Mouse (Mus musculus) liver, embryonic 16.5 days (tissue): ENCODE results near the gene Pgs1. TPM values are rescaled to one million over a fixed set of nuclear protein-coding genes. Genes with fewer than 3 reads are reported as not detected.

Experiments
- ATAC-seq: fragments of 200-750 bp; cut with Nextera tagmentation; 2 replicates; pipeline ENCODE4 v1.8.0; 2017; ENCODE audit warnings: low read depth, mild to moderate bottlenecking, moderate number of reproducible peaks, moderate library complexity
- H3K27ac ChIP-seq: fragments of 300-500 bp; sonication (generic); 2 replicates; pipeline ENCODE4 v1.5.1; 2014; ENCODE audit warnings: mild to moderate bottlenecking, low read length
- H3K27me3 ChIP-seq: fragments of 300-500 bp; sonication (generic); 2 replicates; pipeline ENCODE4 v1.6.1; 2014; ENCODE audit warnings: low read depth, low read length, mixed read lengths; ENCODE audit not compliant: control insufficient read depth, insufficient read depth
- H3K36me3 ChIP-seq: fragments of 300-500 bp; sonication (generic); 2 replicates; pipeline ENCODE4 v1.6.1; 2014; ENCODE audit warnings: mild to moderate bottlenecking; ENCODE audit not compliant: control insufficient read depth, insufficient read depth
- H3K4me1 ChIP-seq: fragments of 300-500 bp; sonication (generic); 2 replicates; pipeline ENCODE4 v1.6.1; 2014; ENCODE audit warnings: low read depth, low read length, mixed read lengths; ENCODE audit not compliant: control insufficient read depth
- H3K4me2 ChIP-seq: fragments of 300-500 bp; sonication (generic); 2 replicates; pipeline ENCODE4 v1.6.1; 2014; ENCODE audit warnings: low read depth, low read length, mixed read lengths
- H3K4me3 ChIP-seq: fragments of 300-500 bp; sonication (generic); 2 replicates; pipeline ENCODE4 v1.5.1; 2014; ENCODE audit warnings: low read depth, mild to moderate bottlenecking, low read length
- H3K9ac ChIP-seq: fragments of 300-500 bp; sonication (generic); 2 replicates; pipeline ENCODE4 v1.6.1; 2014; ENCODE audit warnings: low read depth, low read length
- H3K9me3 ChIP-seq: fragments of 300-500 bp; sonication (generic); replicated peaks from 2 replicates; pipeline ENCODE4 v1.6.1; 2016; ENCODE audit warnings: low read length; ENCODE audit not compliant: control insufficient read depth
- WGBS: fragments of 180-500 bp; shearing (Covaris S2); extraction: QIAGEN DNeasy Blood & Tissue Kit; methylation state at CpG from one replicate; pipeline ENCODE4 v1.1.7; 2014; ENCODE audit not compliant: insufficient replicate concordance; 5-methylcytosine and 5-hydroxymethylcytosine counted together
- polyA plus RNA-seq: library from polyadenylated mRNA; unstranded; fragments of >200 nt; fragmentation: Nextera tagmentation; extraction: Ambion mirVana; gene quantifications from 2 replicates; pipeline ENCODE4 v1.2.1, GENCODE M21; 2015

The Pgs1 gene
- polyA plus RNA-seq, 1 experiment from 2014 or later = 13.7 TPM

DNA sequence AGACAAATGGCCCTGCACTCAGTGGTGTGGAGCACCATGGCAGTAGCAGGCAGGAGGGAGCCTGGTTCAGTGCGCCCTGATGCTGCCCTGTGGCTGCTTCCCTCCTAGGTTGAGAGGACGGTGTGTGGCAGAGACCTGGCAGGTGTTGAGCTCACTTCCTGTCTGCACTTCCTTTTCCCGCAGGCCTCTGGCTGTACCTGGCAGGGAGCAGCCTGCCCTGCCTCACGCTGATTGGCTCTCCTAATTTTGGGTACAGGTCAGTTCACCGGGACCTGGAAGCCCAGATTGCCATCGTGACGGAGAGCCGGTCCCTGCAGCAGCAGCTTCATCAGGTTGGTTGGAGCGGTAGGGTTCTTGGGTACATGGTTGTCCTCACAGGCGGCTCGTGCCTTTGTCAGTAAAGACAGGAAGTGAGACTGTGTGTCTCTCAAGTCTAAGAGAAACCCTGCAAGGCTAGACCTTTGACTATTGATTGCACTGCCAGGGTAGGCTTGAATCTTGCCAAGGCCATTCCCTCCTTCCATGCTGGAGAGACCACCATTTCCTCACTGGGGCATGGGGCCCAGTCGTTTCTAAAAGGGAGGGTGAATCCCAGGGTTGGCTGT lies 28.4 kb downstream of the Pgs1 start:
- Histone ChIP-seq H3K27me3 (no peaks in the 10 kb centered on the region), H3K36me3 (peaks cover 14% of the 10 kb centered on the region), H3K9me3 (no peaks in the 10 kb centered on the region), H3K9ac (no peak overlapping the region), H3K4me3 (no peak overlapping the region), H3K27ac (no peak overlapping the region), H3K4me1 (peaks cover 8% of the 10 kb centered on the region), H3K4me2 (no peak overlapping the region)
- ATAC-seq = no peak
- 69% methylated on average over 12 of the region's 12 CpGs for WGBS

DNA sequence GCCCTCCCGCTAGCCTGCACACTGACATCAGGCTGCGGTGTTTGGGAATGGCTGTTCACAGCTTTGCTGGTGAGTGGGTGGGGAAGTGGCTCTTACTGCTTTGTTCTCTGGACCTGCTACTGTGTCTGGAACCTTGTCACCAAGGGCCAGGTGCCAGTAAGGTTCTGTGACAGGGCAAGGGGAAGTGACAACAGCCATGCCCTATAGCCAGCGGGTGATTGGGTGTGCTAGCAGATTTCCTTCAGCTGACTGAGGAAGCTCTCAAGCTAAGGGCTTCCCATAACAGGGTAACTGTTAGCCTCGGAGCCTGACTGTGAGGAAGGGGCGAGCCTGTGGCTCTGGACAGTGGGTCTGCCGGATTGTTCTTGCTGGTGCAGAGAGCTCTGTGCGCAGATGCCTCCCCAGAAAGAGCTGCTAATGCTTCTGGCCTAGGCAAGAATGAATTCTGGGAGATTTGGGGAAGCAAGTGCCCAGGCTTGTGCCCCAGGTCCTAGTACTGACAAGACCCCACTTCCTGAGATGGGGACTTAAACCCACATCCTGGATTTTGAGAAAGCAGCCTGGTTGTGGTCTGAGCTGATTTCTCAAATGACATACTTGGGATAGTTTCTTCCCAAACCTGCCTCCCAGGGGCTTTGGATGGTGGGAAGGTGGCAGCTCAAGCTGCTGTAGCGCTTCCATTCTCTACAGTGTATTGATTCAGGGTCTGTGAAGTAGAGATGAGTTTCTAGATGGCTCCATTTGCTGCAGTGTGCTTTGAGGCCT lies 29.5 kb downstream of the Pgs1 start:
- H3K27ac ChIP-seq = no peak overlapping the region
- no peak overlapping the region for H3K4me3 ChIP-seq
- H3K4me1 ChIP-seq = peaks cover 7% of the 10 kb centered on the region
- peaks cover 21% of the 10 kb centered on the region for H3K36me3 ChIP-seq
- H3K9ac ChIP-seq = no peak overlapping the region
- H3K27me3 ChIP-seq = no peaks in the 10 kb centered on the region
- no peaks in the 10 kb centered on the region for H3K9me3 ChIP-seq
- no peak overlapping the region for H3K4me2 ChIP-seq
- 60% methylated on average over 8 of the region's 8 CpGs for WGBS
- ATAC-seq = no peak

DNA sequence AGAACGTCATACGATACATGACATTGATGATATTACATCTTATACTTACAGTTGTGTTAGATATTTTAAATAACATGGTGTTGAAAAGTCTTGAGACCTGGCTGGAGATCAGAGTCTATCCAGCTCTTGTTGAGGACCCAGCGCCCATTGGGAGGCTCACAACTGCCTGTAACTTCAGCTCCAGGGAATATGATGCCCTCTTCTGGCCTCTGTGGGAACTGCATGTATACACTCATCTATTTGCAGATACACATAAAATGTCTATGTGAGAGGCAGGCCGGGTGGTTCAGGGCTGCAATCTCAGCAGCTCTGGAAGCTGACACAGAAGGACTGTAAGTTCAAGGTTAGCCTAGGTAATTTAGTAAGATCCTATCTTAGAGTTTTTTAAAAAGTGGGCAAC lies 32.2 kb downstream of the Pgs1 start:
- Histone ChIP-seq H3K27me3 (no peaks in the 10 kb centered on the region), H3K4me2 (no peak overlapping the region), H3K4me3 (no peak overlapping the region), H3K9ac (no peak overlapping the region), H3K27ac (no peak overlapping the region), H3K36me3 (peaks cover 26% of the 10 kb centered on the region), H3K9me3 (no peaks in the 10 kb centered on the region), H3K4me1 (peaks cover 7% of the 10 kb centered on the region)
- 92% methylated on average over 4 of the region's 4 CpGs for WGBS
- ATAC-seq = no peak

DNA sequence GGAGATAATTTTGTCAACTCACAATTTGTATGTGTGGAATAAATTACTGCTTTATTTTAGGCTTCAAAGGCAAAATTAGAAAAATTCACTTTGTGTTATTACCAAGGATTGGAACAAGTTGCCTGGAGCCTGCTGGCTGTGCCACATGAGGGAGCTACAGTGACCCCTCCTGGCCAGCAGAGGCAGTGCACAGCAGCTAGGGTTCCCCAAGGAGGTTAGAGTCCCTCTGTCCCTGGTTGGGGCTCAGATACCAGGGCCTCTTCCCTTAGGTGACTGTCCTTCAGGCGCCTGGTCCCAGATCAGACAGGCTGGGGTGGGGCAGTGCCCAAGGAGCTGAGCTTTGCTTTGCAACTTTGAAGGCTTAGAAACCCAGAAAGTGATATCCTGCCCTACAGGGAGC lies 35.7 kb downstream of the Pgs1 start:
- H3K4me1 ChIP-seq = no peaks in the 10 kb centered on the region
- H3K27me3 ChIP-seq = no peaks in the 10 kb centered on the region
- WGBS = 40% methylated on average over 1 of the region's 1 CpGs
- H3K36me3 ChIP-seq = peaks cover 27% of the 10 kb centered on the region
- no peak overlapping the region for H3K4me3 ChIP-seq
- no peak overlapping the region for H3K27ac ChIP-seq
- no peak for ATAC-seq
- no peak overlapping the region for H3K4me2 ChIP-seq
- no peak overlapping the region for H3K9ac ChIP-seq
- H3K9me3 ChIP-seq = no peaks in the 10 kb centered on the region

DNA sequence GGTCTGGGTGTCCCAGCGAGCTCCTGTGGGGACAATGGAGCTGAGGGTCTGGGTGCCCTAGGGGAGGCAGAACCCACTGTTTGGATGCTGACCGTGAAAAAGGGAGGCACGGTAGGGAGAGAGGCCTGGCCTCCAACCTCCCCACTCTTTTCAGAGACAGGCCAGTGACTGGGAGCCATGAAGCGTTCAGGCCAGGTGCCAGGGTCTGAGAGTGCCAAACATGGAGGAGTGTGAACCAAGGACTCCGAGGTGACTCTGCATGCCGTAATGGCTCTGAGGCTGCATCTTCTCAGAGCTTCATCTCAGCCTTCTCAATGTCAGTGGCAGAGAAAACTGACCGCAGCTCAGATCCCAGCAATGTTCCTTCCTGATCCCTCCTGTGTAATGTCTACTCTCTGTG lies 37.4 kb downstream of the Pgs1 start:
- Histone ChIP-seq H3K27ac (no peak overlapping the region), H3K9ac (no peak overlapping the region), H3K4me3 (no peak overlapping the region), H3K9me3 (no peaks in the 10 kb centered on the region), H3K36me3 (peaks cover 18% of the 10 kb centered on the region), H3K27me3 (no peaks in the 10 kb centered on the region), H3K4me2 (no peak overlapping the region), H3K4me1 (no peaks in the 10 kb centered on the region)
- ATAC-seq = no peak
- WGBS = 84% methylated on average over 7 of the region's 7 CpGs

DNA sequence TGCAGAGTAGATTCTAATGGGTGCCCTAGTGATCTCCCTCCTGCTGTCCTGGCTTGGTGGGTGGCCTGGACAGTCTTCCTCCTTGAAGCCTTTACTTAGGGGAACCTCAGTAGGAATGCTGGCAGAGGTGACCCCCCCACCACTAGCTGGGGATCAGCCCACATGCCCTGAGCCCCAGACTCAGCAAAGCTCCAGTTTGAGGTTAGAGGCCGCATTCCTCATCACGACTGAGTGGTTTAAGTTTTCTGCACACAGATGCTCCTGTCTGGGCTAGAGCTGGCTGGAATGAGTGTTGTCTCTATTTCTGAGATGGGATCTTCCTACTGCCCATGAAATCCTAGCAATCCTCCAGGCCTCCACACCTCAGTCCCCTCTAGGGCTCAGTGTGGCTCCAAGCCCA lies 38.0 kb downstream of the Pgs1 start:
- no peak overlapping the region for H3K4me3 ChIP-seq
- H3K4me2 ChIP-seq = no peak overlapping the region
- H3K36me3 ChIP-seq = peaks cover 18% of the 10 kb centered on the region
- no peak for ATAC-seq
- 81% methylated on average over 2 of the region's 2 CpGs for WGBS
- H3K9me3 ChIP-seq = no peaks in the 10 kb centered on the region
- H3K27me3 ChIP-seq = no peaks in the 10 kb centered on the region
- no peak overlapping the region for H3K9ac ChIP-seq
- no peaks in the 10 kb centered on the region for H3K4me1 ChIP-seq
- H3K27ac ChIP-seq = no peak overlapping the region

DNA sequence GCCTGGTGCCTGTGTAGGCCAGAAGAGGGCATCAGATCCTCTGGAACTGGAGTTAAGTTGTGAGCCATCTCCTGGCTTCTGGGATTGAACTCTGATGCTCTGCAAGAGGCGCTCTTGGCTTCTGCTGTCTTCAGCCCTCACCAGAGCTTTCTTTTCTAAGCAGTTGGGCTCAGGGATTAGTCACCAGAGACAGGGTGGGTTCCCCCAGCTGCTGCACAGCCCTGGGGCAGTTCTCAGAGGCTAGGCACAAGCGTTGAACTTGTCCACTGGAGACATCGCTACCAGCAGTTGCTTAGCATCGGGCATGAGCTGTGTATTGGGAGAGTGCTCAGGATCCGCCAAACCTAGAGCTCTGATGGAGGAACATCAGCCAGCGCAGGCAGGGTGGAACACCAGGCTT lies 43.1 kb downstream of the Pgs1 start:
- no peak overlapping the region for H3K9ac ChIP-seq
- no peaks in the 10 kb centered on the region for H3K4me1 ChIP-seq
- no peak overlapping the region for H3K4me2 ChIP-seq
- no peak overlapping the region for H3K4me3 ChIP-seq
- no peaks in the 10 kb centered on the region for H3K27me3 ChIP-seq
- ATAC-seq = no peak
- no peaks in the 10 kb centered on the region for H3K9me3 ChIP-seq
- WGBS = 79% methylated on average over 6 of the region's 6 CpGs
- no peaks in the 10 kb centered on the region; the same call in 1 of the 2 replicates for H3K36me3 ChIP-seq
- H3K27ac ChIP-seq = no peak overlapping the region

DNA sequence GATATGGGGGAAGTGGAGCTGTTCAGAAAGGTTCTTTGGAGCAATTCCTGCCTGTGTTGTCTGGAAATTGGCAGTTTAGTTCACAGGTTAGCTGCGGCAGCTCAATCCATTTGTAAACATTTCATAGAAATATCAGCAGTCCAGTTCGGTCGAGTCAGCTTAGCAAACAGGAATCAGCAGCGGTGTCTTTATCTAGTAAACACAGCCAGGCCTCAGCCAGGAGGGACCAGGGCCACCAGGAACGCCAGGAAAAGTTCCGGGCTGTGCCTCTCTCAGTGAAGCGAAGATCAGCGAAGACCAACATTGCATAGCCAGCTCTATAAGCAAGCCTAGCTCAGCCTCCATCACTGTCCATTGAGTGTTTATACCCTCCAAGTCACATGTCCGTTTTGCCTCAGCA lies 45.0 kb downstream of the Pgs1 start:
- H3K9me3 ChIP-seq = no peaks in the 10 kb centered on the region
- no peaks in the 10 kb centered on the region for H3K36me3 ChIP-seq
- H3K4me2 ChIP-seq = no peak overlapping the region
- WGBS = 75% methylated on average over 9 of the region's 9 CpGs
- H3K4me3 ChIP-seq = no peak overlapping the region
- H3K27ac ChIP-seq = no peak overlapping the region
- H3K4me1 ChIP-seq = no peaks in the 10 kb centered on the region
- no peak overlapping the region for H3K9ac ChIP-seq
- ATAC-seq = no peak
- no peaks in the 10 kb centered on the region for H3K27me3 ChIP-seq

DNA sequence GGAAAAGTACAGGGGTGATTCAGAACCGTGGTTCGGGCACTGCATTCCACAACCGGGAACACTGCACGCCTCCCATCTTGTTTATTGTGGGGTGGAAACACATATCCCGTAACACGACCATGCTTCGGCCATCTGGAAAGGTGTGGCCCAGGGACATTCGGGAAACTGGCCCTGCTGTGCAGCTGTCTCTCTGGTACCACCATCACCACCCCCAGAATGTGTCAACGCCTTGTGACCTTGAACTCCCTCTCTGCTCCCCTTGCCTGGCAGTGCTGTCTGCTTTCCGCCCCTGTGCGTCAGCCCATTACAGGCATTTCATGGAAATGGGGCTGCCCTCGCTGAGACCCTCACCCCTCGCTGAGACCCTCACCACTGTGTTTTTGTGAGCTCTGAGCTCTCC lies 48.3 kb downstream of the Pgs1 start:
- H3K27me3 ChIP-seq = no peaks in the 10 kb centered on the region
- H3K4me3 ChIP-seq = no peak overlapping the region
- no peak overlapping the region for H3K9ac ChIP-seq
- WGBS = 72% methylated on average over 13 of the region's 13 CpGs
- no peaks in the 10 kb centered on the region for H3K4me1 ChIP-seq
- no peaks in the 10 kb centered on the region for H3K36me3 ChIP-seq
- no peak overlapping the region for H3K4me2 ChIP-seq
- H3K9me3 ChIP-seq = no peaks in the 10 kb centered on the region
- no peak for ATAC-seq
- no peak overlapping the region for H3K27ac ChIP-seq
